Mouse (Mus musculus) cortical plate, adult 2 months (tissue): ENCODE data around the gene Arhgap24. TPM values are rescaled to one million over a fixed set of nuclear protein-coding genes. Genes with fewer than 3 reads are reported as not detected.

ENCODE experiments used
- H3K27ac ChIP-seq: fragments of 200-500 bp; 2 replicates; pipeline ENCODE4 v1.5.1; 2012; ENCODE audit warnings: low read length, control low read depth, inconsistent platforms; ENCODE audit not compliant: insufficient read depth
- H3K4me1 ChIP-seq: fragments of 200-500 bp; 2 replicates; pipeline ENCODE4 v1.6.1; 2011; ENCODE audit warnings: low read length; ENCODE audit not compliant: control insufficient read depth, insufficient read depth
- H3K4me3 ChIP-seq: fragments of 200-500 bp; 2 replicates; pipeline ENCODE4 v1.5.1; 2011; ENCODE audit warnings: mild to moderate bottlenecking, low read length, control low read depth; ENCODE audit not compliant: insufficient read depth
- CTCF ChIP-seq: fragments of 200-500 bp; IDR thresholded peaks from 2 replicates; pipeline ENCODE4 v1.5.1; 2011; ENCODE audit warnings: mild to moderate bottlenecking, control low read depth, low read length; ENCODE audit not compliant: insufficient read depth; ENCODE audit errors: extremely low read depth
- POLR2A ChIP-seq: fragments of 200-500 bp; IDR thresholded peaks from 2 replicates; pipeline ENCODE4 v1.6.1; 2011; ENCODE audit warnings: mild to moderate bottlenecking, low read length, control low read depth; ENCODE audit not compliant: insufficient read depth; ENCODE audit errors: extremely low read depth
- polyA plus RNA-seq: library from polyadenylated mRNA; depleted of rRNA; stranded (reverse); fragments of >200 nt; gene quantifications from 2 replicates; pipeline ENCODE4 v1.2.3, GENCODE M21; 2012

Arhgap24 gene
- polyA plus RNA-seq, 1 experiment: 4.9 TPM

DNA sequence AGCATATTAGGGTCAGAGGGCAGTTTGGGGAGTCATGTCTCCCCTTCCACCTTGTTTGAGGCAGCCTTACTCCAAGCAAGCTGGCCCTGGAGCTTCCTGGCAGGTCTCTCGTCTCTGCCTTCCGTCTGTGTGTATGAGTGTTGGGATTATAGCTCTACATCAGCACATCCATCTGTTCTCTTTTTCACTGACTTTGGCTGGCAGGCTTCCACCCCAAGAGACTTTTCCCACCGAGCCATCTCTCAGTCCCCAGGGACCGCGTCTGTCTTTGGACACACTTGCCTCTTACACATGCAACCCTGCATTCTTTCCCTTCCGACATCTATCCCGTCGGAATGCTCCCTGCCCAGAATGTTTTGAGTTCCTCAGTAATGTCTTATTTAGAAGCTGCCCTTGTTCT is 267.8 kb downstream of the Arhgap24 start:
- Histone ChIP-seq H3K4me3 (no peak overlapping the region), H3K4me1 (no peaks in the 10 kb centered on the region), H3K27ac (no peak overlapping the region)
- TF ChIP-seq POLR2A (no peak), CTCF (no peak)

DNA sequence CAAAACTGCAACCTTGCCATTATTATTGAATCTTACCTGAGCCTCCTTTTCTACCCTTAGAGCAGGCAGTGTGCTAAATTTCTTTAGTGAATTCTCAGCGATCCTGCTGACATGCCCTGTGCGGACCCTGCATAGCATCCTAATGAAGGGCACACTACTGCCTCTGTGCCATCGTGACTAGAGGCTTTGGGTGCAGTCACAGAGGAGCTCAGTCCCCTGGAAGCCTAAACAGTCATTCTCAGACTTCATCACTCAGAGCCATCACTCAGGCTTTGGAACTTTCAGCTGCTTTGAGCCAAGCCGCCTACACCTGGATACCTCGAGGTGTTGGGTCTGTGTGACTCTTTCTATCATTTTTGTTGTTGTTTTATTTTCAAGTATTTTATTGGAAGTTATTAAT is 269.5 kb downstream of the Arhgap24 start:
- no peak overlapping the region for H3K4me3 ChIP-seq

DNA sequence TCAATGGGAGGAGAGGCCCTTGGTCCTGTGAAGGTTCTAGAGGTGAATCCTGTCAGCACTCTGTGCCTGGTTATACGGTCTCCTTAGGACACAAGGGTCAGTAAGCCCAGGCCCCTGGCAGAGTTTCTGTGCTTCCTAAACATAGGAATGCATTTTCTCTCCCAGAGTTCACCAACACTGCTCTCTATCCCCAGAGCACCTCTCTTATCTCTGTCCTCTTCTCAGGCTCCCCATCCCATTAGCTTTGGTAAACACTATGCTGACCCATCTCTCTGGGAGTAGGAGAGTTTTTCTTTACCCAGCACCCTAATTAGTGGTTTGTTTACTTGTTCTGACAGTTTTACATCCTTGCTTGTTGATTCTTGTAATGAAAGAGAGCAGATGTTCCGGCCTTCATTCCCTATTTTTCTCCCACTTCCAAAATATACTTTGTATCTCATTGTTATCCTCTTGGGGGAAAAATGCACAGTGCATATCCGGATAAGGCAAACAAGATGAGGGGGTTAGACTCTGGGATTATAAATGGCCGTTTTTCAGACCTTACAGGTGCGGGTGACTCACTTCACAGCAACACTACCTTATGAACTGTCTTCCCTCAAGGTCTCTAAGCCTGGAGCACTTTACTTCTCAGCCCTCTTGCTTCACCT is 270.6 kb downstream of the Arhgap24 start:
- Histone ChIP-seq H3K4me1 (no peaks in the 10 kb centered on the region), H3K27ac (no peak overlapping the region), H3K4me3 (no peak overlapping the region)
- TF ChIP-seq POLR2A: no peak
- TF ChIP-seq CTCF: no peak

More for the DNA sequence above, 269.5 kb downstream of the Arhgap24 start:
- no peaks in the 10 kb centered on the region for H3K4me1 ChIP-seq
- TF ChIP-seq CTCF: no peak
- no peak overlapping the region for H3K27ac ChIP-seq

DNA sequence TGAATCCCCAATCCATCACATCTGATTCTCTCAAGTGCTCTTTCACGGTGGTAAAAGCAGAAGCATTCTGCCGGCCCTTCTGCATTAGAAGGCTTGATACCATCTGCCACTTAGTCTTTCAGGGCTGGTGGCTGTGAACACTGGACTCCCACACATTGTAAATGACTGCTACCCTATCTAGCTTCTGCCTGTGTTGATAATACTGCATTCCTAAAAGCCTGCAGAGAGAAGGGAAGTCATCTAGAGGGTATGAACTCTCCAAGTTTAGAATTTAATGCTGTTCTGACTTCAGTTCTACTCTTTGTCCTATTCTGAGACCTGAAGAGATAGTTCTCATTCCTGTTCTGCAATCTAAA is 271.1 kb downstream of the Arhgap24 start:
- H3K27ac ChIP-seq: no peak overlapping the region
- no peak for TF ChIP-seq POLR2A
- no peak for TF ChIP-seq CTCF
- H3K4me1 ChIP-seq: no peaks in the 10 kb centered on the region
- no peak overlapping the region for H3K4me3 ChIP-seq

DNA sequence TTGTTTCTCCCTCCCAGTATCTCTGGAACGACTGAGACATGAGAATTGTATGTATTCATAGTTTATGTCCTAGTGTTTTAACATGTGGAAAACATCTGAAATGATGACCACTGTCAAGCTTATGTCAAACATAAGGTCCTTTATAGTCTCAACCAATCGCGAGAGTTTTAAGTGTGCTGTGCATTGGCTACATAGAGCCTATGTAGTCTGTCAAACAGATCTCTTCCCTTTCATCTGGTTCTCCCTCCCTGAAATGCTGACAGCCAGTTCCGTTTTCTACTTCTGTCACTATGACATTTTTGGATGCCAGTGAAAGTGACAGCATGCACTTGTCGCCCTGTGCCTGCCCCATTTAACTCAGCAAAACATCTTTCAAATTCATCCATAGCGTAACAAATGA is 275.8 kb downstream of the Arhgap24 start:
- Histone ChIP-seq H3K4me3 (no peak overlapping the region), H3K27ac (no peak overlapping the region), H3K4me1 (no peaks in the 10 kb centered on the region)
- no peak for TF ChIP-seq POLR2A
- no peak for TF ChIP-seq CTCF

DNA sequence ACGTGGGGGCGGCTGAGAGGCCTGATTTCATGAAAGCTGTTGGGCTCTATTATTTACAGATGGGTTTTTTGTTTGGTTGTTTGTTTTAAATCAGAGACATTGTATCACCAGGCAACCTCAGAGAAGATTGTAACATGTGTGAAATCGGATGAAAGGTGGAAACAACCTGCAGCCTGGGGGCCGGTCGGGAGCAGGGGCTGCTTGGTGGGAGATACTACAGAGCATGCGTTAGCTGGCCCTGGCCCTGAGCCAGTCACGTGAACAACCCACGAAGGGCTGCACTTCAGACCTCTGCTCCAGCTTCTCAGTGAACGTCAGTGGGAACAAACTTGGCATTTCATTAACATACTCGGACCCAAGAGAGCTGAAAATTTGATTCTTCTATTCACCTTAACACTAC is 284.5 kb downstream of the Arhgap24 start:
- Histone ChIP-seq H3K4me1 (no peaks in the 10 kb centered on the region), H3K27ac (no peak overlapping the region), H3K4me3 (no peak overlapping the region)
- TF ChIP-seq POLR2A: no peak
- no peak for TF ChIP-seq CTCF

DNA sequence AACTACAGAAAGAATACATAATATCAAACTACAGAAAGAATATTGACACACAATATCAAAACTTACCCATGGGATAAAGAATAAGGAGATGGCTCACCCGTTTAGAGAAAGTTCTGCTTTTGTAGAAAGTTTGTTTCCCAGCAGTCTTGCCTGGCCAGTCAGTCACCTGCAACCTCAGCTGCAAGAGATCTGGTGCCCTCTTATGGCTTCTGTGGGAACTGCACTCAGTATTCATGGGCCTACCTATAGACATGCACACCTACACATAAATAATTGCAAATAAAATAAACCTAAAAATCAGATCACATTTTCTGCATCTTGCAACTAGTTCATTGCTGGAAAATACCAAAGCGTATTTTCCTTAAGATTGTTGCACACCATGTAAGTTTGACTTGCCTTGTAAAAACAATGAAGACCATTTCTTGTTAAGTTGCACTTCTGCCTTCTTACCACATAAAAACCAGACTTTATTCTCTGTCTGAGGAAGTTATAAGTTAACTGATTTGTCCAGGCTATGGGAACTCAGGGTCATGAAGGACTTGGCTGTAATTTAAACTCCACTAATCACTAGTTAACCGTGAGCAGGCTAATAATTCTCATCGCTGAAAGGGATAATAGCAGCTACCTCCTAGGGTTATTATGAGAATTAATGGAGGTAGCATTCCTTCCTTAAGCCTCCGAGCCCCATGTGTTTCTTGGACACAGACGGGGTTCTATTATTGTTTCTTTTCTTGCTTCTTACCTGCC is 285.3 kb downstream of the Arhgap24 start:
- Histone ChIP-seq H3K4me1 (no peaks in the 10 kb centered on the region), H3K27ac (no peak overlapping the region), H3K4me3 (no peak overlapping the region)
- TF ChIP-seq POLR2A (no peak), CTCF (peak; percentile 51)

DNA sequence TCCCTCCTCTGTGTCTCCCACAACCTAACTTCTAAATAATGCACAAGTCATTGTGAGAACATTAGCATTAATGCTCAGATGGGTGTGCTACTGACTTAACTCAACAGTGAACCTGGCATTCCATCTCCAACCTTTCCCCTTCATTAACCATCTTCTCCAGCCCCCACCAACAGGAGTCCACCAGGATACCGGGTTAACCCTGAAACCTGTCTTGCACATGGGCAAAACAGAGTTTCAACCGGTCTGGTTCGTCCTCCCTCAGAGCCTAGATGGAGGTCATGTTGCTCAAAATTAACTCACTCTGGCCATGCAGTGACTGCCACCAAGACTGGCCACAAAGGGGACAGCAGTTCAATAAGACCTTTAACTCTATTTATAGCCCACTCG is 285.9 kb downstream of the Arhgap24 start:
- TF ChIP-seq CTCF (no peak), POLR2A (no peak)
- H3K4me3 ChIP-seq: no peak overlapping the region
- H3K4me1 ChIP-seq: no peaks in the 10 kb centered on the region
- H3K27ac ChIP-seq: no peak overlapping the region

DNA sequence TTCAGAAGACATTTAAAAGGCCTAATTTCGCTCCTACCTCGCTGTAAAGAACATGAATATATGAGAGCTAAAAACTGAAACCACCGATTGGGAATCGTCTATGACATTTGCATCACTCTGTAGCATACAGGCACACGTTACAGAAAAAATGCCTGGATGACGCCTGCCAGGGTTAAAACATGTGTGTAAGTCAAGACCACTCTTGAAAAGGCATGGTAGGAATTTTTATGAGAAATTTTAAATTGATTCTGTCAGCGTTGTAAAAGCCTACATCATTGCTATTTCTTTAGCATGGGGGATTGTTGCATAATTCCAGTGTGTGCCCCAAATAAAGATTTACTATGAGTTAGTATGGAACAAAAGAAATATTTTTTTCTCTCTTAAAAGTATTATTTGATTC is 286.6 kb downstream of the Arhgap24 start:
- TF ChIP-seq CTCF (no peak), POLR2A (no peak)
- no peak overlapping the region for H3K4me3 ChIP-seq
- H3K4me1 ChIP-seq: no peaks in the 10 kb centered on the region
- no peak overlapping the region for H3K27ac ChIP-seq

DNA sequence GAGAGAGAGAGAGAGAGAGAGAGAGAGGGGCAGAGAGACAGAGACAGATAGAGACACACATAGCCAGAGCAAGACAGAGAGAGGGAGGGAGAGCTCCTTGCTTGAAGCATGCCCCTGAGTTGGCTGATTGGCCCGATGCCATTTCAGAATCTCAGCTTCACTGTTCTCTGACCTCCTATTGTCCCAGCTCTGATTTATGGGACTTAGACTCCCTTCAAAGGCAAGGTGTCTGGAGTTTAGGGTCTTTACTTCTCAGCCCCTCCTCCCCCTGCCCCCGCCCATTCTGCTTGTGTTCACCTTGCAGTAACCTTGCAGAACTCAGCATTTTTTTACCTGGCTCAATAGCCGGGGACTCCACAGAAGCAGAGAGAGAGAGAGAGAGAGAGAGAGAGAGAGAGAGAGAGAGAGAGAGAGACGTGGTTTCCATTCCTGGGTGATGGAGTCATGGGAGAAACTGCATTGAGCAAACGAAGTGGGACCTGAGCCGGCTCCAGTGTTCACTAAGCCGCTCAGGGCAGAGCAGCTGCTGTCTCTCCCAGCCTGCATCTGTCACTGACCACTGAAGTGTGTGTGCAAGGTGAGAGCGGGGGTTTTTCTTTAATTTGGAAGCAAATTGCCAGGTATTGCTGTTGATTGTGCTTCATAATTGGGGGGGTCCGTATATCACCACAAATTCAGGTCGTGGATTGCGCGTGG is 287.3 kb downstream of the Arhgap24 start:
- H3K27ac ChIP-seq: no peak overlapping the region
- TF ChIP-seq POLR2A: no peak
- TF ChIP-seq CTCF: no peak
- H3K4me3 ChIP-seq: no peak overlapping the region
- H3K4me1 ChIP-seq: no peaks in the 10 kb centered on the region
